Mouse (Mus musculus) lung, postnatal 0 days (tissue): Measurements from ENCODE around the gene Fam160a1. TPM values are rescaled to one million over a fixed set of nuclear protein-coding genes. Genes with fewer than 3 reads are reported as not detected.

Source experiments
- ATAC-seq: fragments of 200-750 bp; cut with Nextera tagmentation; 2 replicates; pipeline ENCODE4 v1.8.0; 2017; ENCODE audit warnings: moderate library complexity
- DNase-seq: peaks from one replicate; pipeline ENCODE4 v3.0.0-alpha.2; 2016; ENCODE audit warnings: low spot score
- H3K27ac ChIP-seq: fragments of 300-500 bp; sonication (generic); 2 replicates; pipeline ENCODE4 v1.5.1; 2014; ENCODE audit warnings: antibody characterized with exemption, mild to moderate bottlenecking, low read length, mixed read lengths
- H3K27me3 ChIP-seq: fragments of 300-500 bp; sonication (generic); replicated peaks from 2 replicates; pipeline ENCODE4 v1.6.1; 2014; ENCODE audit warnings: low read length, mixed read lengths; ENCODE audit not compliant: insufficient read depth
- H3K36me3 ChIP-seq: fragments of 300-500 bp; sonication (generic); 2 replicates; pipeline ENCODE4 v1.6.1; 2014; ENCODE audit warnings: low read length, mixed read lengths; ENCODE audit not compliant: insufficient read depth
- H3K4me1 ChIP-seq: fragments of 300-500 bp; sonication (generic); 2 replicates; pipeline ENCODE4 v1.6.1; 2014; ENCODE audit warnings: antibody characterized with exemption, low read depth, low read length, mixed read lengths; ENCODE audit not compliant: insufficient read depth
- H3K4me2 ChIP-seq: fragments of 300-500 bp; sonication (generic); replicated peaks from 2 replicates; pipeline ENCODE4 v1.6.1; 2014; ENCODE audit warnings: low read depth, mild to moderate bottlenecking, low read length, moderate library complexity, mixed read lengths
- H3K4me3 ChIP-seq: fragments of 300-500 bp; sonication (generic); 2 replicates; pipeline ENCODE4 v1.5.1; 2014; ENCODE audit warnings: low read depth, low read length
- H3K9ac ChIP-seq: fragments of 300-500 bp; sonication (generic); replicated peaks from 2 replicates; pipeline ENCODE4 v1.6.1; 2014; ENCODE audit warnings: low read depth, mild to moderate bottlenecking
- H3K9me3 ChIP-seq: fragments of 300-500 bp; sonication (generic); 2 replicates; pipeline ENCODE4 v1.6.1; 2016; ENCODE audit warnings: low read length, mixed read lengths
- CTCF ChIP-seq: IDR thresholded peaks from 2 replicates; pipeline ENCODE4 v1.5.1; 2016; ENCODE audit warnings: antibody characterized with exemption, mild to moderate bottlenecking
- EP300 ChIP-seq: IDR thresholded peaks from 2 replicates; pipeline ENCODE4 v1.6.1; 2016; ENCODE audit warnings: antibody characterized with exemption, mild to moderate bottlenecking, control low read depth
- WGBS: fragments of 180-500 bp; shearing (Covaris S2); extraction: QIAGEN DNeasy Blood & Tissue Kit; methylation state at CpG from one replicate; pipeline ENCODE4 v1.1.7; 2014; 5-methylcytosine and 5-hydroxymethylcytosine counted together
- polyA plus RNA-seq: library from polyadenylated mRNA; unstranded; fragments of >200 nt; fragmentation: Nextera tagmentation; extraction: Ambion mirVana; gene quantifications from 2 replicates; pipeline ENCODE4 v1.2.1, GENCODE M21; 2015

The Fam160a1 gene
- polyA plus RNA-seq, 1 experiment from 2014 or later = 4.6 TPM

GRCm38 (mm10) chr3:85845341-85845740 lies 28.2 kb upstream of the Fam160a1 start:
- no peak for TF ChIP-seq EP300
- Histone ChIP-seq H3K9me3 (no peaks in the 10 kb centered on the region), H3K4me1 (0 out of 2 replicates have a peak, but pooled peaks cover 6% of the 10 kb centered on the region), H3K27ac (no peak overlapping the region), H3K4me3 (no peak overlapping the region), H3K9ac (no peak overlapping the region), H3K27me3 (no peaks in the 10 kb centered on the region), H3K36me3 (no peaks in the 10 kb centered on the region), H3K4me2 (no peak overlapping the region)
- DNase-seq (no peak), ATAC-seq (no peak)
- WGBS = 63% methylated on average over 6 of the region's 6 CpGs

DNA sequence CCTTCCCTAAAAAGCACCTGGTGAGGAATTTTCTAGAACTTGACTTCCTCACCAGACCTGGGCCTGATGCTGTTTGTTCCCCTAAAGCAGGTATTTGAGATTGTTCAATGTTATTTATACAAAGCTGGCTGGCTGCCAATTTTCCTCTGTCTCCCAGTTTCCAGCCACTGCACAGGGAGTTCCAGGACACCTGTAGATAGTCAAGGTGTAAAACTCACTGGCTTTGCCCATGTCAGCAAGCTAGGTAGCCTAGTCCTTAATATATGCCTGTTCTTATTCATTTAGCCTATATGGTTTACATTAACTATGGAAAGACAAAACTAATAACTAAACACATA lies 25.8 kb upstream of the Fam160a1 start:
- no peaks in the 10 kb centered on the region for H3K9me3 ChIP-seq
- no peak overlapping the region for H3K4me3 ChIP-seq
- ATAC-seq (no peak), DNase-seq (peak; percentile 21)
- no peaks in the 10 kb centered on the region for H3K36me3 ChIP-seq
- H3K27me3 ChIP-seq = no peaks in the 10 kb centered on the region
- 0 out of 2 replicates have a peak, but pooled peaks cover 6% of the 10 kb centered on the region for H3K4me1 ChIP-seq
- H3K27ac ChIP-seq = 0 out of 2 replicates have a peak overlapping the region, but pooled peaks have one; percentile 9
- no peak overlapping the region for H3K4me2 ChIP-seq
- TF ChIP-seq CTCF = no peak
- TF ChIP-seq EP300 = no peak
- no peak overlapping the region for H3K9ac ChIP-seq

GRCm38 (mm10) chr3:85842177-85842880 lies 25.2 kb upstream of the Fam160a1 start:
- DNase-seq (peak; percentile 14), ATAC-seq (no peak)
- H3K36me3 ChIP-seq = no peaks in the 10 kb centered on the region
- H3K27ac ChIP-seq = peak overlapping the region; percentile 64; the same call in 1 of the 2 replicates
- WGBS = 18% methylated on average over 9 of the region's 9 CpGs
- 0 out of 2 replicates have a peak overlapping the region, but pooled peaks have one; percentile 27 for H3K4me2 ChIP-seq
- H3K4me3 ChIP-seq = no peak overlapping the region
- H3K4me1 ChIP-seq = 0 out of 2 replicates have a peak, but pooled peaks cover 6% of the 10 kb centered on the region
- no peak overlapping the region for H3K9ac ChIP-seq
- TF ChIP-seq CTCF (no peak), EP300 (no peak)
- H3K27me3 ChIP-seq = no peaks in the 10 kb centered on the region
- no peaks in the 10 kb centered on the region for H3K9me3 ChIP-seq

GRCm38 (mm10) chr3:85841454-85842176 lies 24.5 kb upstream of the Fam160a1 start:
- ATAC-seq (no peak), DNase-seq (no peak)
- Histone ChIP-seq H3K27ac (0 out of 2 replicates have a peak overlapping the region, but pooled peaks have one; percentile 64), H3K9me3 (no peaks in the 10 kb centered on the region), H3K4me3 (no peak overlapping the region), H3K9ac (no peak overlapping the region), H3K27me3 (no peaks in the 10 kb centered on the region), H3K4me1 (0 out of 2 replicates have a peak, but pooled peaks cover 6% of the 10 kb centered on the region), H3K4me2 (no peak overlapping the region), H3K36me3 (no peaks in the 10 kb centered on the region)
- 19% methylated on average over 2 of the region's 2 CpGs for WGBS
- TF ChIP-seq EP300 (no peak), CTCF (no peak)

DNA sequence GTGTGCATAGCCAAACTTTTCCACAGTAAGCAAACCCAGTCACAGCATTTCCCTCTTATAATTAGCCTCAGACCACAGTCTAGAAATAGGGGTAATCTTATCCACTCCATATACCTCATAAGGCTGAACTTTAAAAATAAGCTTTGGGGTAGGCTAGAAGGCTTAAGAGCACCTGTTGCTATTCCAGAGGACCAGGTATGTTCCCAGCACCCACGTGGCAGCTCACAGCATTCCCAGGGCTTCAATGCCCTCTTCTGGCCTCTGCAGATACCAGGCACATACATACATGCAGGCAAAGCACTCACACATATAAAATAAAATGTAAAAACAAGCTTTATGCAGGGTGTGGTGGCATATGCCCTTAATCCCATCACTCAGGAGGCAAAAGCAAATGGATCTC lies 16.5 kb upstream of the Fam160a1 start:
- Histone ChIP-seq H3K27ac (no peak overlapping the region), H3K4me2 (no peak overlapping the region), H3K36me3 (no peaks in the 10 kb centered on the region), H3K4me1 (no peaks in the 10 kb centered on the region), H3K9me3 (no peaks in the 10 kb centered on the region), H3K27me3 (no peaks in the 10 kb centered on the region), H3K4me3 (no peak overlapping the region), H3K9ac (no peak overlapping the region)
- ATAC-seq = no peak
- DNase-seq = no peak
- TF ChIP-seq EP300 (no peak), CTCF (no peak)
- WGBS = 81% methylated on average over 1 of the region's 1 CpGs

DNA sequence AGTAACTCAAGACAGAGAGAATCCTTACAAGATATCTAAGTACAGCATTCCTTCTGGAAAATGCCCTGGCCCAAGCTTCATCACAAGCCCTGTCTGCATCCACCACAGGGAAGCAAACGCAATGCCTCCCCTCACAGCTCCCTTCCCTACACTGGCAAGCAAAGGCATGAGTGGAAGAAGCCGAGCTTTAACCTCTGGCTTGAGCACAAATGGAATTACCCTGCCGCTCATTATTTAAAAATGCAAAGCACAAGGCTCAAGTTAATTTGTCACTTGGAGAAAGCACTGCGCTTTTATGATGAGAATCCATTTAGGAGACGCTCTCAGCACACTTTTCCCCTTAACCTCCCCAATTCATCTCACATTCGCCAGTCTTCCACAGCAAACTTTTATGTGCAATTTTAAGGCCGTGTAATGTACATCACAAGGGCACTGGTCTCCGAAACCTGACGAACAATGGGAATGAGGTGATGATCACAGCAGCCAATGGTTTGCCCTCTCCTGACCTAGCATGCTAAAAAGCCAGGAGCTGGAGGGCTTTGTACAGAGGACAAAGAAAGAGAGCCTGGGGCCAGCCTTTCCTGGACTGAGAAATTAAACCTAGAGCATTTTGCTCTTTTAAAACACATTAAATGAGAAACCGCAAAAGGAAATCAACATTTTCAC lies 15.5 kb upstream of the Fam160a1 start:
- Histone ChIP-seq H3K9ac (no peak overlapping the region), H3K4me3 (no peak overlapping the region), H3K27me3 (no peaks in the 10 kb centered on the region), H3K4me1 (no peaks in the 10 kb centered on the region), H3K4me2 (no peak overlapping the region), H3K27ac (no peak overlapping the region), H3K9me3 (no peaks in the 10 kb centered on the region), H3K36me3 (no peaks in the 10 kb centered on the region)
- TF ChIP-seq EP300 (no peak), CTCF (no peak)
- ATAC-seq (no peak), DNase-seq (no peak)
- 80% methylated on average over 10 of the region's 10 CpGs for WGBS
